Mouse (Mus musculus): ENCODE data around the gene Skil.
A peak's percentile ranks its signal among the peaks of the same experiment; 100 is the strongest.

Gene Skil

GRCm38 (mm10) chr3:31094531-31095178 is at the start of gene Skil:
TSS of gene Skil (plus strand) at chr3:31095058.
- DNase-seq (ENCODE audit: low read depth, low spot score), result peak; percentile 93

GRCm38 (mm10) chr3:31047263-31047662 is 47.6 kb upstream of the Skil start:
- DNase-seq (ENCODE audit: low read depth, low spot score), result peak; percentile 34

- no peak for DNase-seq (ENCODE audit: low read depth, low spot score)
Observed at GRCm38 (mm10) chr3:31049087-31049486, 45.8 kb upstream of the Skil start.

- no peak for DNase-seq (ENCODE audit: low read depth, low spot score)
Observed at GRCm38 (mm10) chr3:31050375-31050774, 44.5 kb upstream of the Skil start.

- DNase-seq (ENCODE audit: low read depth, low spot score), result no peak
Observed at GRCm38 (mm10) chr3:31051730-31052129, 43.1 kb upstream of the Skil start.

- no peak for DNase-seq (ENCODE audit: low read depth, low spot score)
Observed at GRCm38 (mm10) chr3:31053191-31053590, 41.7 kb upstream of the Skil start.

GRCm38 (mm10) chr3:31054888-31055287 is 40.0 kb upstream of the Skil start:
- DNase-seq (ENCODE audit: low read depth, low spot score), result no peak

- DNase-seq (ENCODE audit: low read depth, low spot score), result peak; percentile 82
Observed at GRCm38 (mm10) chr3:31056047-31056650, 38.7 kb upstream of the Skil start.

- peak; percentile 98 for DNase-seq (ENCODE audit: low read depth, low spot score)
Observed at GRCm38 (mm10) chr3:31056651-31057627, 37.9 kb upstream of the Skil start.

GRCm38 (mm10) chr3:31060745-31061102 is 34.1 kb upstream of the Skil start:
- no peak for DNase-seq (ENCODE audit: low read depth, low spot score)

- DNase-seq (ENCODE audit: low read depth, low spot score), result peak; percentile 64
Observed at GRCm38 (mm10) chr3:31061103-31061785, 33.6 kb upstream of the Skil start.

- no peak for DNase-seq (ENCODE audit: low read depth, low spot score)
Observed at GRCm38 (mm10) chr3:31061786-31062120, 33.1 kb upstream of the Skil start.

GRCm38 (mm10) chr3:31062325-31062724 is 32.5 kb upstream of the Skil start:
- DNase-seq (ENCODE audit: low read depth, low spot score), result no peak

GRCm38 (mm10) chr3:31068482-31068881 is 26.4 kb upstream of the Skil start:
- no peak for DNase-seq (ENCODE audit: low read depth, low spot score)

GRCm38 (mm10) chr3:31071804-31072203 is 23.1 kb upstream of the Skil start:
- no peak for DNase-seq (ENCODE audit: low read depth, low spot score)

GRCm38 (mm10) chr3:31075808-31076207 is 19.1 kb upstream of the Skil start:
- peak; percentile 35 for DNase-seq (ENCODE audit: low read depth, low spot score)

GRCm38 (mm10) chr3:31077068-31077703 is 17.7 kb upstream of the Skil start:
- DNase-seq (ENCODE audit: low read depth, low spot score), result no peak

GRCm38 (mm10) chr3:31079450-31079849 is 15.4 kb upstream of the Skil start:
- no peak for DNase-seq (ENCODE audit: low read depth, low spot score)

GRCm38 (mm10) chr3:31080791-31081502 is 13.9 kb upstream of the Skil start:
- DNase-seq (ENCODE audit: low read depth, low spot score), result no peak

GRCm38 (mm10) chr3:31082838-31083506 is 11.9 kb upstream of the Skil start:
- DNase-seq (ENCODE audit: low read depth, low spot score), result no peak

All from 3T3-L1 (cell line).